Mouse (Mus musculus): ENCODE measurements around the gene Inpp5d. TPM values are rescaled to one million over a fixed set of nuclear protein-coding genes. Genes with fewer than 3 reads are reported as not detected.
A peak's percentile ranks its signal among the peaks of the same experiment; 100 is the strongest.

The Inpp5d gene
- total RNA-seq (2015) (99.6 and 105 TPM in 2 replicates), total RNA-seq (2017) (88.0 and 148 TPM in 2 replicates)

GRCm38 (mm10) chr1:87620211-87620668 is at the start of gene Inpp5d:
Gene Inpp5d, plus strand, starts transcription at chr1:87620312.
- ATAC-seq (ENCODE audit: poor library complexity, severe bottlenecking), result peak; percentile 81

GRCm38 (mm10) chr1:87573261-87573660 is 46.9 kb upstream of the Inpp5d start:
- no peak for ATAC-seq (ENCODE audit: poor library complexity, severe bottlenecking)

- ATAC-seq (ENCODE audit: poor library complexity, severe bottlenecking), result no peak
Measured at GRCm38 (mm10) chr1:87573800-87574215, 46.3 kb upstream of the Inpp5d start, which contains the start of gene Ngef. Gene Ngef, minus strand, starts transcription at chr1:87573870.

- ATAC-seq (ENCODE audit: poor library complexity, severe bottlenecking), result no peak
Measured at GRCm38 (mm10) chr1:87574353-87574752, 45.8 kb upstream of the Inpp5d start.

- no peak for ATAC-seq (ENCODE audit: poor library complexity, severe bottlenecking)
Measured at GRCm38 (mm10) chr1:87574785-87575184, 45.3 kb upstream of the Inpp5d start.

GRCm38 (mm10) chr1:87578965-87579364 is 41.1 kb upstream of the Inpp5d start:
- ATAC-seq (ENCODE audit: poor library complexity, severe bottlenecking), result no peak

GRCm38 (mm10) chr1:87580824-87581223 is 39.3 kb upstream of the Inpp5d start:
- no peak for ATAC-seq (ENCODE audit: poor library complexity, severe bottlenecking)

- no peak for ATAC-seq (ENCODE audit: poor library complexity, severe bottlenecking)
Measured at GRCm38 (mm10) chr1:87589162-87589561, 30.9 kb upstream of the Inpp5d start.

GRCm38 (mm10) chr1:87589980-87590379 is 30.1 kb upstream of the Inpp5d start:
- no peak for ATAC-seq (ENCODE audit: poor library complexity, severe bottlenecking)

- no peak for ATAC-seq (ENCODE audit: poor library complexity, severe bottlenecking)
Measured at GRCm38 (mm10) chr1:87594261-87594660, 25.9 kb upstream of the Inpp5d start.

GRCm38 (mm10) chr1:87594671-87595070 is 25.4 kb upstream of the Inpp5d start:
- no peak for ATAC-seq (ENCODE audit: poor library complexity, severe bottlenecking)

GRCm38 (mm10) chr1:87600533-87600932 is 19.6 kb upstream of the Inpp5d start:
- no peak for ATAC-seq (ENCODE audit: poor library complexity, severe bottlenecking)

GRCm38 (mm10) chr1:87601801-87602200 is 18.3 kb upstream of the Inpp5d start:
- no peak for ATAC-seq (ENCODE audit: poor library complexity, severe bottlenecking)

GRCm38 (mm10) chr1:87603389-87603788 is 16.7 kb upstream of the Inpp5d start:
- ATAC-seq (ENCODE audit: poor library complexity, severe bottlenecking), result no peak

- ATAC-seq (ENCODE audit: poor library complexity, severe bottlenecking), result no peak
Measured at GRCm38 (mm10) chr1:87605296-87605695, 14.8 kb upstream of the Inpp5d start.

GRCm38 (mm10) chr1:87607385-87608091 is 12.6 kb upstream of the Inpp5d start:
- ATAC-seq (ENCODE audit: poor library complexity, severe bottlenecking), result peak; percentile 66

GRCm38 (mm10) chr1:87608416-87609046 is 11.6 kb upstream of the Inpp5d start:
- peak; percentile 73 for ATAC-seq (ENCODE audit: poor library complexity, severe bottlenecking)

GRCm38 (mm10) chr1:87614576-87615295 is 5.4 kb upstream of the Inpp5d start:
- ATAC-seq (ENCODE audit: poor library complexity, severe bottlenecking), result no peak

GRCm38 (mm10) chr1:87620693-87621092 is 581 bp downstream of the Inpp5d start:
- ATAC-seq (ENCODE audit: poor library complexity, severe bottlenecking), result peak; percentile 15; the same call in 1 of the 2 replicates

- ATAC-seq (ENCODE audit: poor library complexity, severe bottlenecking), result peak; percentile 39
Measured at GRCm38 (mm10) chr1:87621146-87621857, 1.2 kb downstream of the Inpp5d start.

- ATAC-seq (ENCODE audit: poor library complexity, severe bottlenecking), result no peak
Measured at GRCm38 (mm10) chr1:87621858-87622279, 1.8 kb downstream of the Inpp5d start.
